Mouse (Mus musculus): ENCODE measurements around the gene Fscn2.

Fscn2 gene

GRCm38 (mm10) chr11:120357791-120358401, 3.4 kb upstream of the Fscn2 start:
- in situ Hi-C loops (cut with MboI) = no loop called here

GRCm38 (mm10) chr11:120359391-120359790, 1.9 kb upstream of the Fscn2 start:
- in situ Hi-C loops (cut with MboI) = no loop called here

- in situ Hi-C loops (cut with MboI) = no loop called here
These were observed 1.3 kb upstream of the Fscn2 start for GRCm38 (mm10) chr11:120360062-120360461.

- in situ Hi-C loops (cut with MboI) = no loop called here
These were observed 579 bp upstream of the Fscn2 start for GRCm38 (mm10) chr11:120360755-120361154.

- in situ Hi-C loops (cut with MboI) = no loop called here
These were observed 1.6 kb downstream of the Fscn2 start for GRCm38 (mm10) chr11:120362891-120363290.

GRCm38 (mm10) chr11:120366443-120367027, 5.2 kb downstream of the Fscn2 start:
- in situ Hi-C loops (cut with MboI) = no loop called here

GRCm38 (mm10) chr11:120369656-120370055, 8.3 kb downstream of the Fscn2 start:
- in situ Hi-C loops (cut with MboI) = no loop called here

GRCm38 (mm10) chr11:120373025-120373424, 11.7 kb downstream of the Fscn2 start:
- in situ Hi-C loops (cut with MboI) = no loop called here

GRCm38 (mm10) chr11:120373820-120374586, 12.7 kb downstream of the Fscn2 start:
- in situ Hi-C loops (cut with MboI) = no loop called here

GRCm38 (mm10) chr11:120375324-120375723, 14.0 kb downstream of the Fscn2 start:
- in situ Hi-C loops (cut with MboI) = no loop called here

GRCm38 (mm10) chr11:120376302-120377160, 15.2 kb downstream of the Fscn2 start:
- in situ Hi-C loops (cut with MboI) = no loop called here

- in situ Hi-C loops (cut with MboI) = no loop called here
These were observed 16.0 kb downstream of the Fscn2 start for GRCm38 (mm10) chr11:120377337-120377736.

GRCm38 (mm10) chr11:120378031-120378610, 16.8 kb downstream of the Fscn2 start:
- in situ Hi-C loops (cut with MboI) = no loop called here

- in situ Hi-C loops (cut with MboI) = no loop called here
These were observed 17.5 kb downstream of the Fscn2 start, which contains the start of gene Faap100 for GRCm38 (mm10) chr11:120378611-120379540. Gene Faap100 (minus strand): TSS chr11:120378764.

GRCm38 (mm10) chr11:120380271-120380670, 18.9 kb downstream of the Fscn2 start:
- in situ Hi-C loops (cut with MboI) = no loop called here

GRCm38 (mm10) chr11:120381157-120381556, 19.8 kb downstream of the Fscn2 start:
- in situ Hi-C loops (cut with MboI) = no loop called here

GRCm38 (mm10) chr11:120382509-120382908, 21.2 kb downstream of the Fscn2 start:
- in situ Hi-C loops (cut with MboI) = no loop called here

- in situ Hi-C loops (cut with MboI) = no loop called here
These were observed 25.3 kb downstream of the Fscn2 start for GRCm38 (mm10) chr11:120386632-120387031.

- in situ Hi-C loops (cut with MboI) = no loop called here
These were observed 25.8 kb downstream of the Fscn2 start for GRCm38 (mm10) chr11:120387157-120387556.

GRCm38 (mm10) chr11:120388580-120388979, 27.2 kb downstream of the Fscn2 start:
- in situ Hi-C loops (cut with MboI) = no loop called here

GRCm38 (mm10) chr11:120395661-120396060, 34.3 kb downstream of the Fscn2 start:
- in situ Hi-C loops (cut with MboI) = no loop called here

All from mature B cell (primary cell).